Mouse (Mus musculus) right cerebral cortex, adult 2 months (tissue): ENCODE measurements around the gene Cpt1c.

Experiments
- DNase-seq, 2 experiments: peaks; one replicate each; pipeline ENCODE4 v3.0.0; 2021 to 2022; ENCODE audit warnings: low spot score in 2 of 2

Cpt1c gene

DNA sequence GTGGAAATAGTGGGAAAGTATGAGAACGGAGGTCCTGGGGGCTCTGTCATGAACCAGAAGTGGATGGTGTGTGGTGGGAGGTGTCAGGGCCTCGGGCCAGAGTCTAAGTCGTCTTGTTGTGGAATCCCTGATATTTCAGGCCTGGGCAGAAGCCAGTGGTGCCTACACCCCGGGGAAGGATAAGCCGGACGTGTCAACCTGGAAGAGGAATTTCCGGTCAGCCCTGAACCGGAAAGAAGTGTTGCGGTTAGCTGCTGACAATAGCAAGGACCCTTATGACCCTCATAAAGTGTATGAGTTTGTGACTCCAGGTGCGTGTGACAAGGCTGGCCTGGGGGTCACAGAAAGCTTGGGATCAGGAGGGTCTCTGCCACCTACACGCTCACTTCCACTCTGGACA is 25.1 kb upstream of the Cpt1c start:
- DNase-seq = no peak

DNA sequence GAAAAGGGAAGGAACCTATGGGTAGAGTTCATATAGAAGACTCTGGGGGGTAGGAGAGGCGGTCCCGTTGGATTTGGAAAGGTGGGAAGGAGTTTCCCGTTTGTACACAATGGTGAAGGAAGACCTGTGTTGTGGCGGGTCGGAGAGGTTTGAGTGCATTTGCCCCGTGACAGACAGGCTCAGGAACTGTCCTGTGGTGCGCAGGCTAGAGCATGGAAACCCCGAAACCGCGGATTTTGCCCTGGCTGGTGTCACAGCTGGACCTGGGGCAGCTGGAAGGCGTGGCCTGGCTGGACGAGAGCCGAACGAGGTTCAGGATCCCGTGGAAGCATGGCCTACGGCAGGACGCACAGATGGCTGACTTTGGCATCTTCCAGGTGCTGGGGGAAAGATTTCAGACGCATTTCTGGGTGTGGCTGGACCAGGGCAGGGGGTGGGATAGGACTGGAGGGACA is 23.9 kb upstream of the Cpt1c start, which contains the start of gene Bcl2l12:
TSS of gene Bcl2l12 (minus strand) at position 212 of the 455 bp plus-strand sequence.
- no peak for DNase-seq

DNA sequence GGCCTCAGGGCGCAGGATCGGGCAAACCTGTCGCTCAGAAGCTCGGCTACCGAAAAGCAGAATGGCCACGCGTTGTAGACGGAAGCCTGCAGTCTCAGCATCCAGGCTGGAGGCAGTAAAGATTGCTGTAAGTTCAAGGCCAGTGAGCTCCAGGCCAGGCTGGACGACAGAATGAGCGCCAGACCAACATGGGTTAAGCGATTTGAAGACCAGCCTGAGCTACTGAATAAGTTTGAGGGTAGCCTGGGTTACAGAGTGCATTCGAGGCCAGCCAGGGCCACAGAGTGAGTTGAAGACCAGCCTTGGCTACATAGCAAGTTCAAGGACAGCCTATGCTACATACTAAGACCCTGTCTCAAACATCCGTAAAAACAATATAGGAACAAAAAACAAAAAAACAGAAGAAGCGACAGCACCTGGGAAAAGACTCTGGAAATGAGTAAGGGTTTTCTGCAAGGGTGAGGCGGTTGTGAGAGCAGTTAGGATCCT is 23.3 kb upstream of the Cpt1c start:
- no peak for DNase-seq

DNA sequence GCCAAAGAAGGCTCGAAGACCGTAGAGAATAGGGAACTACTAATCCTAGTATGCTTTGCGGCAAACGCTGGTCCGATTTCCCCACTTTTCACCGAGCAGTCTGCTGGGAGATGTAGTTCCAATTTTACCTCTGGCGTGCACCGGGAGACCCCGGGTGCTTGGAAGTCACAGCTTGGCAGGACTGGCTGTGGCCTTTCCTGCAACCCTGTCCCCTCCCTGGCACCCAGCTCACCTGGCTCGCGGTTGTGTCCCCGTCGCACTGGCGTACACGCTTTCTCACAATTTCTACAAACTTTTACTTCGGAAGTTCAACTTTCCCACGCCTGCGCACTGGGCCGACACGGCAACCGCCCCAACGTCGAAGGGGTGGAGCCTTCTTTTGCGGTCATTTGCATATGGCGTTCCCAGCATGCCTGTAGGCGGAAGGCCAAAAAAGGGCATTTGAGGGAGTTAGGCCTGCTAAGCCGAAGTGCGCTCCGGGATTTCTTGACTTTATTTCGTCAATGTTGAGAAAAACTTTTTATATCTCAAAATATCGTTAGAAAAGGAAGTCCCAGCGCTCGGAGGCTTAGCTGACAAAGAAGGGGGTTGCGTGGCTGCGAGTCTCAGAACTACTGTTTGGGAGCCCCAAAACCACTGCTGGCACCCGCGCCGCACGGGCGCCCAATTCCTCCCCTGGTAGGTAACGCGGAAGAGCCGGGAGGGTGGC is 22.7 kb upstream of the Cpt1c start, which contains the start of gene Irf3:
TSS of gene Irf3 (plus strand) at position 418 of the 709 bp plus-strand sequence.
- peak; percentile 96 to 98 for DNase-seq

DNA sequence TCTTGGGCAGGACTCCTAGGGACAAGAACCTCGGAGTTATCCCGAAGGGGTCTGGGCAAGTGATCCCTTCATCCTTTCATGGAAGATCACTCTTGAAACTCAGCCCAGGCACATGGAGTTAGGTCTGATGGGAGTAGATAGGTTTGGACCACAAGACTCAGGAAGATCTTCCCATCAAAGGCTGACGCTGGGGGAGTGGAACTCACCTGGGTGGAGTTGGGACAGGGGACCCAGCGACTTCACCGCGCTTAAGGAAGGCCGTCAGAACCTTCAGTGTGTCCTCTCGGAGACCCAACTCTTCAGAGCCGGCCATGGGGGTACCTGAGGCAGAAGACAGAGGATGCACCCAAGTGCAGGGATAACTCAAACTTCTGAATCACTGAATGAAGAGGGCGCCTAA is 22.0 kb upstream of the Cpt1c start:
- no peak for DNase-seq

DNA sequence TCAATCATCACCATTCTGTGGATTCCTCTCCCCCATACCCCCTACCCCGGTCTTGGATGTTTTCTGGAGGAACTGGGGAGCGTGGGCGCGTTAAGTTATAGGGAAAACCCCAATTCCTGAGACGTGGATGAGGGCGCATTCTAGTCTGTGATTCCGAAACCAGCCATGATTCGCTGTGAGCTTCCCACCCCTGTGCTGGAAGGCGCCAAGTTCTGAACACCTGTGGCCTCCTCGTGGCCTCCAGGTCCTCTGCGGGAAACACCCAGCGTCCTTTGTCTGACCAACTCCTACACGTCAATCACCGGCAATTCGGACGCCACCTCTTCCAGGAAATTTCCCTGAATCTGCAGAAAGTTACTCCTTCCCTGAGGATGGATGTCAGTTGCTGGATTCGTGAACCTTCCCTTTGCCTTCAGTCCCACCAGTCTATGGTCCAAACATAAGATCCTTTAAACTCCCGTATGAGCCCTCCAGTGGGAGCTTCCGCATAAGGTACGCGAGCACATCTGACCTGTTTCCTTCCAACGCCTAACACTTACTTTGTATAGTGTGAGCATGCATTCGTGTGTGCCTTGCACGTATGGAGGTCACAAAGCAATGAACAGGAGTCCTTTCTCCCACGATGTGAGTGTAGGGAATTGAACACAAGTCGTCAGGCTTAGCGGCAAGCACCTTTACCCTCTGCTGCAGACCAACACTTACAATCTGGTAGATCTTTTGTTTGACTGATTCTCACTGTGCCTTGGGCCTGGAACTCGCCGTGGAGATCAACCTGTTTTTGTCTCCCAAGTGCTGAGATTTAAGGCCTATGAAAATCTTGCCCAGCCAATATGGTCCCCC is 12.4 kb upstream of the Cpt1c start:
- DNase-seq = no peak

DNA sequence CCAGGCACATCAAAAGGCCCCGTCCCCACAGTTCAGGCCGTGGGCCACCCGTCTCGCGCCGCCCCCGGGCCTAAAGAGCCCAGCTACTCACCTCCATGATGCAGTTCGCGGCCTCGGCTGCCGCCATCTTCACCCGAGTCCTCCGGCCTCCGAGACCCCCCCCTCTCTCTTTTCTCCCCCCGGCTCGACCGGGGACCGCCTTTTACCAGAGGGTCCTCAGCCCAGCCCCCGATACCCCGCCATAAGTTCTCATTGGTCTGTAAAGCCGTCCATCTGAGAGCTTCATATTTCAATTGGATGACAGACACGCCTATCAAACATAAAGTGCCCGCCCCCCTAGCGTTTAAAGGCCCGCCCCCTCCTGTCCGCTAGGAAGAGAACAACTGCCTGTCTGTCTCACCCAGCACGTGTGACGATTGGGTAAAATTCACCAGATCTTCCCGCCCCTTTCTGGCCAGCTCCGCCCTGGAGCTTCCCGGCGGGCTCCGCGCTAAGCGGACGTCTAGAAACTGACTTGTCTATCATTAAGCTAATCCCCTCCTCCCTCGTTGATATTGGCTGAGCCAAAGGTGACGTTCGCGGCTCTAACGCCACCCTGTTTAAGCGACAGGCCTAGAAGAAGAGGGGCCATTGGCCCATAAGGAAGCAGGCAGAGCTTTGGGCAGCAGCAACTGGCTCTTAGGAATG is 11.7 kb upstream of the Cpt1c start, which contains the start of gene Prmt1:
TSS of gene Prmt1 (minus strand) at position 377 of the 687 bp plus-strand sequence.
- peak; percentile 98 for DNase-seq

DNA sequence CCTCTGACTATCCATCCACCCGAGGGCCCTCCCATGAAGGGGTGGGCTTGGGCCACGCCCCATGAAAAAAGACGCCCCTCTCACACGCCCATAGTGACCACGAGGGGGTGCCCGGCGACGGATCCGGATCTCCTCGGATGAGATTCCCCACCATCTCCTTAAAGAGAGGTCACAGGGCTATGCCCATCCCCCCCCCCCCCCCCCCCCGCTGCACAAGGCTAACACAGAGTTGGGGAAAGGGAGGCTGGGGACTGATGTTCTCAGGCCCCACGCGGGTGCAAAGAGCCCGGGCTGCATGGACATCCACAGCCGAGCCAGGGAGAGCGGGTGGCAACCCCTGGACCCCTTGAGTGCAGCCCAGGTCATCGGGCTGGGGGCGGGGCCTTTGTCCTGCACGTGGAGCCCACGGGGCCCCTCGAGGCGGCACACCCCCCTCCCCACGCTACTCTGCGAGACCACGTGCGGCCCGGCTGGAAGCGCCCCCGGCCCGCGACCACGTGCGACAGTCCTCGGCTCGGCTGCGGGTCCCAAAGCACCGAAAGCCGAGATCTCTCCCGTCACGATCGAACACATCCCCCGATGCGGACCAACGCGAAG is 11.0 kb upstream of the Cpt1c start:
- DNase-seq = peak; percentile 40 to 52

DNA sequence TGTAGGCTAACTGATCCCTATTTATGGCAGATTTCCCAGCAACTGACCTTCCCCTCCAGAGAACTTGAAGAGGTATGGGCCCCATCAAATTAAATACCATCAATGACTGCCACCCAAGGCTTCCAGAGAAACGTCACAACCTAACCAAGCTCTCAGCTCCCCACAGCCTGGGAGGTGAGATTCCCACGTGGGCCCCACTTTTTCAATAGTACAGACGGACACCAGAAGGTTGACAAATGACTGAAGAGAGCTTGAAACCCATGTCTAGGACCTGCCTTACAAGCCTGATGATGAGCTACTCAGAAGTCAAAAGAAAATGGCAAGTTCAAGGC is 10.1 kb upstream of the Cpt1c start:
- no peak for DNase-seq

DNA sequence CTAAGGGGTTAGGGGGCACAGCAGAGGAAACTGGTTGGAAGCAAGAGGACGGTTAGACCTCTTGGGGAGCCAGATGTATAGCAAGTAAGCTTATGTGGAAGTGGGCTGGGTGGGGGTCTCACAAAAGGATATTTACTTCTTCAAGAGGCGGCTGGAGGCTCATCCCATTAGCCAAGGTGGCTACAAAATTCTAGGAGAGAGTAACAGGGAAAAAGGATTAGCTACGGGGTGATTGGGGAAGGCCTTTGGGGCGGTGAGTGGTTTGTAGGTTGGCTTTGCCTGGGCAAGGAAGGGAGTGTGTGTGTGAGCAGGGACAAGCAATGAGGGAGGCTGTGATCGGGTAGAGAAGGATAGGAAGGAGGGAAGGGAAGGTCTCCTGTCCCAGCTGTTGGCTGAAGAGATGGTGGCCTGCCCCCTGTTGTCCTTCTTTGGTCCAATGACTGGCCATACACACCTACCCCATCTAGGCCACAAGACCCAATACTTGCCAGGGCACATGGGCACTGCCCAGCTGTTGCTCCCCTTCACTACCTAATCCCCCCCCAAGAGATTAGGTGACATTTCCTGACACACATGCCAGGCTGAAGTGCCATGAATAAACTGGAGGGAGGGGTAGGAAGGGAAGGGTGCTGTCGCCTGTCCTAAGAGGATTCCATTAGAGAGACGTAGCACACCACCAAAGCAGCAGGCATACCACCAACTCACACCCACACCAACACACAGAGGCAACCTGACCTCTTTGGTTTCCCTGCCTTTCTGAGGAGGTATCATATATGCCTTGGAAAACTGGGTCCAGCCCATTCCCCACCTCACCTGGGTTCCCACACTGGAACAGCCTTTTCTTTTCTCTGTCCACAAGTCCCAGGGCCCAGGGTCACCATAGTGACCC is 9.5 kb upstream of the Cpt1c start:
- DNase-seq = no peak

DNA sequence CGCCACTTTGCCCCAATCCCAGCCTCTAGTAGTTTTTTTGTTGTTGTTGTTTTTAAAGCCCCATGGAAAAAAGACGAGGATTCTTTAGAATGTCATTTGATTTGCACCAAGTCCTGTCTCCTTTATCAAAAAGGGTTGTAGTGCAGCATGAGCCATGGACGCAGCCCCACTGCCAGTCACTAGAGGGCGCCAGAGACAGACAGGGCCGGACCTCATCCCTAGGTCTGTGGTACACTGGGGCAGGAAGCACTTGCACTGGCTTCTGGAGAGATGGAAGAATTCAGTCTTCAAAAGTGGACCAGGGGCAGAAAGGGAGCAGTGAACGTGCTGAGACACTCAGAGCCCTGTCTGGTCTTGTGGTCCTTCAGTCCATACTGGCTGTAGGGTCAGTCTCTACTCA is 8.4 kb upstream of the Cpt1c start:
- DNase-seq = peak; percentile 87 to 92

DNA sequence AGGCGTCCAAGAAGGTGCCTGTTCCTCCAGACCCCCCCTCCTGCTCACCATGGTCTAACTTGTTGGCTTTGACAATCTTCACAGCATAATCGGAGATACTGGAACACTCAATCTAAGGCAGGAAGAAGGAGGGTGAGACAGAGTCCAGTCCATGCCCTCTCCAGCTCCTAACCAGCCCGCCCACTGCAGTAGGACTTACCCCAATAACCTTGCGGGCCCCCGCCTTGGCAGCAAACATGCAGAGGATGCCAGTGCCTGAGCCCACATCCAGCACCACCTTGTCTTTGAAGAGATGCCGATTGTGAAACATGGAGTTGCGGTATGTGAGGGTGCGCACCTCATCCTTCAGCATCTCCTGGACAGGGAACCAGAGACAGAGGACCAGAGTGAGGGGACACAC is 6.9 kb upstream of the Cpt1c start:
- no peak for DNase-seq

DNA sequence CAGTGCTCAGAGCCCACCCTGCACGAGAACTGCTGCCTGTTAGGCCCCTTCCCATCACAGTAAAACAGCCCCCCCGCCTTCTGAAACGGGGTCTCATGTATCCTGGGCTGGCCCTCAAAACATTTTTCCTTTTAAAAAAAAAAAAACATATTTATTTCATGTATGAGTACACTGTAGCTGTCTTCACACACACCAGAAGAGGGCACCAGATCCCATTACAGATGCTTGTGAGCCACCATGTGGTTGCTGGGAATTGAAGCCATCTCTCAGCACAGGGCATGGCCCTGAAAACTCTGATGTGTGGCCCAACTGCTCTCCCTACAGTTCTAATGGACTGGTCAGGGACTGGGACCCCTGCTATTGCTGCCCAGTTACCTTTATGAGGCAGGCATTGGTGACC is 3.6 kb upstream of the Cpt1c start:
- no peak for DNase-seq

DNA sequence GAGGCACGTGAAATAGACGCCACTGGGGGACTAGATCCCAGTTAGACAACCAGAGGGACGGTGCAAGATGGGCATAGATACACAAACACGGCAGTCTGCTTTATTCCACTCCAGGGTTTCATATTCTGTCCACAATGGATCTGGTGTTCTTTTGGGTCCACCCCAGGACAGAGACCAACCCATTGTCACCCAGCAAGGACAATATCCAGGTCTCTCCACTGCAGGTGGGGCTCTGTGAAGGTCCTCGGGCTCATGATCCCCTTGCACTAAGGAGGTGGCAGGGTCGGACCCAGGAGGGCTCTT is 417 bp upstream of the Cpt1c start:
- DNase-seq = no peak

DNA sequence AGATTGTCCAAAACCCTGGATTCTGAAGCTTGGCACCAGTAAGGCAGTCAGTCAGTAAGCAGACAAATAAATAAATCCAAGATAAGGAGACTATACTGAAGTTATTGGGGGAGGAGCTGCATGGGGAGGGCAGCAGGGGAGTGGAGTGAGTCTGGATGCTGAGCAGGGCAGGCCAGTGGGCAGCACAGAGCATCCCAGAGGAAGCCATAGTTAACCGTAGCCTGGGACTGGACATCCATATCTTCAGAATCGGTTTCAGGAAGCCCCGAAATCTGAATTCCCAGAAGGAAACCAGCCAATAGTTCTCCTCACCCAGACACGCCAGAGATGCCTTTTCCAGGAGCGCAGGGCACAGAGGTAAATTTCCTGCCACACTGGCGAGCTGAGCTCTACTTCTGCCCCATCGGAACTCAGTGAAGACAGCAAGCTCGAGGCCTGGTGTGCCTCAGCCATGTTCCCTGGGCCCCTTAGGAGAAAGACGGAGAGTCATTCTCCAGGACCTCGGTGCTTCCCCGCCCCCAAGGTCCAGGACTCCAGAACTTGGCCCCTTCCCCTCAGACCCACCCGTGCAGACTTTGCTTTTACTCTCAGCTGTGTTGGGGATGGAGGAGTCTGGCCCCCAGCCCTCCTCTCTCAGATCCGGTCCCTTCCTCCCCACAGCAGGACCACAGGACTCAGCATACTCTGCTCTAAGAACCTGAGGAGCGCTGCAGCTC is 1.1 kb downstream of the Cpt1c start:
- DNase-seq = peak in 1 of 2 experiments; percentile 28

DNA sequence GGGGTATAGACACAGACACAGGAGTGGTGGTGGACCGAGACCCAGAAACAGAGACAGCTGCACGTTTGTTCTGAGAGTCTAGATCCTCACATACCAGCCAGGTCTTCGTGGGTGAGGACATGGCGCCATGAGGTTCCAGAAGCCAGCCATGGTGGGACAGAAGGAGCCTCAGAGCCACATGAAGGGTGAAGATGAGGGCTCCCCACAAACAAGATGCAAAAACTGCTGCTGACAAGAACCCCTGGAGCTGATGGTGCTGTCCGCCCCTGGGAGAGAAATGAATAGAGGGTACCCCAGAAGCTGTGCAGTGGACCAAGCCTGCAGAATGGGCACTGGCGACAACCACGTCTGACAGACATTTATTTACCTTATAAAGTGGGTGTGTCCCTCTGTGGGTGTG is 3.5 kb downstream of the Cpt1c start:
- no peak for DNase-seq

DNA sequence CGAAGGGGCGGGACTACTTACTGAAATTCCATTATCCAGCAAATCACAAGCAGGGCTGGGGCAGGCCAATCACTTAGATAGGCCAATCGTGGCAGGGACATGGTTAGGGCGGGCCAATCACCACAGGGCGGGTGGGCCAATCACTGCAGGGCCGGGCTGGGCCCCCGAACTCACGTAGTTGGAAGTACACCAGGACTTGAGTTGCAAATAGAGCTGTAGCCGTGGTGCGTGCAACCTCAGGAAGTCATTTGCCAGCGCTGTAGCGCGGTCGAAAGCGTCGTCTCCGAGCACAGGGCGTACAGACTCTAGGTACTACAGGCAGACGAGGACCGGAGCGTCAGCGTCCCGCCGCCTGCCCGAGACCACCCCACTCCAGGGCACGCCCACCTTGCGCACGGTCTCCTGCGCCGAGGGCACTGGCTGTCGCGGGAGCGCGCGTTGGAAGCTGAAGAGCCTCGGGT is 4.4 kb downstream of the Cpt1c start:
- DNase-seq = peak; percentile 77 to 80

DNA sequence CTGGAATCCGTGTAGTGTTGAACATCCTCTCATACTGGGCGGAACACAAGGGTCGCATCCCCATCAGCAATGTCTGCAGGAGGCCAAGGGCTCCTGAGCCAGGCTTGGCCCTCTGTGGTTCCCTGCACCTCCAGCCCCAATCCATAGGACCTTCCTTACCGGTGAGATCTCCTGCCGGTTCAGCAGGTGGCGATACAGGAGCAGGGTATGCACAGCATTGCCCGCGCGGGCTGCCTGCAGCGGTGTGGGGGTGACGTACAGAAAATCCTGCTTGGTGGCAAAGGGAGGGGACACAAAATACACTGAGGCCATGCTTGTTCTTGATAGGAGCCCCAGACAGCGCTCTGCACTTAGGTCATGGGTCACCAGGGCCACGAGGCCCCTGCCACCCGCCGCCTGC is 8.0 kb downstream of the Cpt1c start:
- DNase-seq = no peak

DNA sequence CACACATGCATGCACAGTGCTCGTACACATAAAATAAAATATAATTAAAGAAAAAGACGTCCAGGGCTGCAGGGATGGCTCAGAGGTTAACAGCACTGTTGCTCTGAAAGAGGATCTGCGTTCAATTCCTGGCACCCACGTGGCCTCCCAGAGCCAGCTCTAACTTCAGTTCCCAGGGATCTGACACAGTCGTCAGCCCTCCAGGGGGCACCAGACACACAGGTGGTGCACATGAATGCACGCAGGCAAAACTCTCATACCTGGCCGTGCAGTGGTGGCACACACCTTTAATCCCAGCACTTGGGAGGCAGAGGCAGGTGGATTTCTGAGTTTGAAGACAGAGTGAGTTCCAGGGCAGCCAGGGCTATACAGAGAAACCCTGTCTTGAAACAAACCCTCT is 8.7 kb downstream of the Cpt1c start:
- DNase-seq = no peak

DNA sequence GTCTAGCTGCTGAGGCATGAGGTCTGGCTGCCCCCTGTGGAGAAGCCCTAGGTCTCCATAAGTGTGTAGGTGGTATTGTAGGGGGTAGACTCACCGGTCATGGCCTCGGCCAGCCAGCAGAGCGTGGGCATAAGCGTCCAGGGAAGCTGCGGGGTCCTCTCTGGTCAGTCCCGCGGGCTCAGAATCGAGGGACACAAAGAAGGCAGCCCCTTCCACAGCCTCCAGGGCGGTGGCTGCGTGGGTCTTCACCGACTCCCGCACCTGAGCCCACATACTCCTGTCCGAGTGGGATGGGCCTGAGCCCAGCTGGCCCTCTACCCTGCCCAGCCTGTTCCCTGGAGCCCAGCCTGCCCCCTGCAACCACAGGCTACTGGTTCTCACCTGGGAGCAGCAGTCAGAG is 9.7 kb downstream of the Cpt1c start:
- no peak for DNase-seq
